Mouse (Mus musculus): ENCODE data around the gene Pcgf2. TPM values are rescaled to one million over a fixed set of nuclear protein-coding genes. Genes with fewer than 3 reads are reported as not detected.
A peak's percentile ranks its signal among the peaks of the same experiment; 100 is the strongest.
"Not testable (repeated sequence)": the region's sequence is repeated elsewhere in the genome, so short reads cannot be mapped to it uniquely, and the experiment has no call there.

Gene Pcgf2
- polyA plus RNA-seq, 1 experiment from 2014 or later = 24.1 TPM

GRCm38 (mm10) chr11:97714784-97715760, 14.8 kb upstream of the Pcgf2 start:
- no peak for DNase-seq (ENCODE audit: low spot score)
- no peak overlapping the region for H3K4me3 ChIP-seq
- 93% methylated on average over 14 of the region's 14 CpGs for WGBS
- no peaks in the 10 kb centered on the region for H3K27me3 ChIP-seq (replicated peaks; ENCODE audit: low read depth, poor library complexity, severe bottlenecking)
- H3K9me3 ChIP-seq = no peaks in the 10 kb centered on the region
- no peaks in the 10 kb centered on the region for H3K4me1 ChIP-seq
- no peak overlapping the region for H3K27ac ChIP-seq (replicated peaks)
- H3K36me3 ChIP-seq (replicated peaks) = peaks cover 99% of the 10 kb centered on the region

DNA sequence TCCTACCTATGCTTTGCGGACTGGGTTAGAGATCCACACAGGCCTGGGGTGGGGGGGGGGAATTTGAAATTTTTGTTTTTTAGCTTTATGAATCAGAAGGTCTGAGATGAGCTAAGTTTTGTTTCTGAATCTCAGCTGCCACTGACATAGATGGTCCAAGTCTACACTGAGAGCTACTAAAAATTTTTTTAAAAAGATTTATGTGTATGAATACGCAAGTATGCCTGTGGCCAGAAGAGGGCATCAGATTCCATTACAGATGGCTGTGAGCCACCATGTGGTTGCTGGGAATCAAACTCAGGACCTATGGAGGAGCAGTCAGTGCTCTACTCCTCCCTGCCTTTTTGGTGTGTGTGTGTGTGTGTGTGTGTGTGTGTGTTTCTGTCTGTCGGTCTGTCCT, 14.1 kb upstream of the Pcgf2 start:
- no peak for DNase-seq (ENCODE audit: low spot score)
- Histone ChIP-seq H3K4me3 (no peak overlapping the region), H3K36me3 (replicated peaks) (peaks cover 97% of the 10 kb centered on the region), H3K4me1 (no peaks in the 10 kb centered on the region), H3K27ac (replicated peaks) (no peak overlapping the region), H3K9me3 (no peaks in the 10 kb centered on the region), H3K27me3 (replicated peaks; ENCODE audit: low read depth, poor library complexity, severe bottlenecking) (no peaks in the 10 kb centered on the region)
- 95% methylated on average over 3 of the region's 3 CpGs for WGBS

- no peaks in the 10 kb centered on the region for H3K9me3 ChIP-seq
- 92% methylated on average over 8 of the region's 8 CpGs for WGBS
- H3K36me3 ChIP-seq (replicated peaks) = peaks cover 97% of the 10 kb centered on the region
- no peak overlapping the region for H3K4me3 ChIP-seq
- H3K27me3 ChIP-seq (replicated peaks; ENCODE audit: low read depth, poor library complexity, severe bottlenecking) = no peaks in the 10 kb centered on the region
- H3K4me1 ChIP-seq = no peaks in the 10 kb centered on the region
- DNase-seq (ENCODE audit: low spot score) = no peak
- no peak overlapping the region for H3K27ac ChIP-seq (replicated peaks)
These were observed 13.6 kb upstream of the Pcgf2 start for GRCm38 (mm10) chr11:97713896-97714295.

DNA sequence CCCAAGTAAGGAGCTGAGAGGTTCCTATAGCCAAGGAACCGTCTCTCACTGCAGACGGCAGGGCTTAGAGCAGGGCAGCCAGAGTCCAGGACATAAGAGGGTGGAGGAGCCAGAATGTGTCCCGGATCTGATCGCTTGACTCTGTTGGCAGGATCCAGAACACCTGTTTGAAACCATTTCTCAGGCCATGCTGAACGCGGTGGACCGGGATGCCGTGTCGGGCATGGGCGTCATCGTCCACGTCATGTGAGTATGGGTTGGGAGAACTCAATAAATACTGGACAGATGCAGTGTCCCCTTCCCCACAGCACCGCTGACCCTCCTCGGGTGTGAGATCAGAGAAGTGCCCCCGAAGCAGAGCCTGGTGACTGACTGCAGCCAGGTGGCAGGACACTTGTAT, 12.0 kb upstream of the Pcgf2 start:
- Histone ChIP-seq H3K4me3 (no peak overlapping the region; the same call in 1 of the 2 replicates), H3K9me3 (no peaks in the 10 kb centered on the region), H3K27me3 (replicated peaks; ENCODE audit: low read depth, poor library complexity, severe bottlenecking) (no peaks in the 10 kb centered on the region), H3K36me3 (replicated peaks) (peaks cover 97% of the 10 kb centered on the region), H3K27ac (replicated peaks) (no peak overlapping the region), H3K4me1 (no peaks in the 10 kb centered on the region)
- DNase-seq (ENCODE audit: low spot score) = no peak
- 94% methylated on average over 15 of the region's 15 CpGs for WGBS

- no peak for DNase-seq (ENCODE audit: low spot score)
- 84% methylated on average over 13 of the region's 13 CpGs for WGBS
- Histone ChIP-seq H3K27ac (replicated peaks) (no peak overlapping the region), H3K36me3 (replicated peaks) (peaks cover 97% of the 10 kb centered on the region), H3K4me1 (no peaks in the 10 kb centered on the region), H3K9me3 (no peaks in the 10 kb centered on the region), H3K4me3 (no peak overlapping the region), H3K27me3 (replicated peaks; ENCODE audit: low read depth, poor library complexity, severe bottlenecking) (no peaks in the 10 kb centered on the region)
These were observed 11.1 kb upstream of the Pcgf2 start for GRCm38 (mm10) chr11:97711200-97711900.

DNA sequence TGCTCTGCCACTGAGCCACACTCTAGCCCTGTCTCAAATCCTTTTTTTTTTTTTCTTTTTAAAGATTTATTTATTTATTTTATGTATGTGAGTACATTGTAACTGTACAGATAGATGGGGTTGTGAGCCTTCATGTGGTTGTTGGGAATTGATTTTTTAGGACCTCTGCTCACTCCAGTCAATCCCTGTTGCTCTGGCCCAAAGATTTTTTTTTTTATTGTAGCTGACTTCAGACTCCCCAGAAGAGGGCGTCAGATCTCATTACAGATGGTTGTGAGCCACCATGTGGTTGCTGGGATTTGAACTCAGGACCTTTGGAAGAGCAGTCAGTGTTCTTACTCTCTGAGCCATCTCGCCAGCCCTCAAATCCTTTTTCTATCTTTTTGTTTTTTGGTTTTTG, 9.8 kb upstream of the Pcgf2 start:
- DNase-seq (ENCODE audit: low spot score); H3K27me3 ChIP-seq (replicated peaks; ENCODE audit: low read depth, poor library complexity, severe bottlenecking); H3K9me3 ChIP-seq; H3K4me3 ChIP-seq; H3K4me1 ChIP-seq; H3K27ac ChIP-seq (replicated peaks): not testable (repeated sequence)
- peaks cover 95% of the 10 kb centered on the region for H3K36me3 ChIP-seq (replicated peaks)
- WGBS = 78% methylated on average over 2 of the region's 2 CpGs

DNA sequence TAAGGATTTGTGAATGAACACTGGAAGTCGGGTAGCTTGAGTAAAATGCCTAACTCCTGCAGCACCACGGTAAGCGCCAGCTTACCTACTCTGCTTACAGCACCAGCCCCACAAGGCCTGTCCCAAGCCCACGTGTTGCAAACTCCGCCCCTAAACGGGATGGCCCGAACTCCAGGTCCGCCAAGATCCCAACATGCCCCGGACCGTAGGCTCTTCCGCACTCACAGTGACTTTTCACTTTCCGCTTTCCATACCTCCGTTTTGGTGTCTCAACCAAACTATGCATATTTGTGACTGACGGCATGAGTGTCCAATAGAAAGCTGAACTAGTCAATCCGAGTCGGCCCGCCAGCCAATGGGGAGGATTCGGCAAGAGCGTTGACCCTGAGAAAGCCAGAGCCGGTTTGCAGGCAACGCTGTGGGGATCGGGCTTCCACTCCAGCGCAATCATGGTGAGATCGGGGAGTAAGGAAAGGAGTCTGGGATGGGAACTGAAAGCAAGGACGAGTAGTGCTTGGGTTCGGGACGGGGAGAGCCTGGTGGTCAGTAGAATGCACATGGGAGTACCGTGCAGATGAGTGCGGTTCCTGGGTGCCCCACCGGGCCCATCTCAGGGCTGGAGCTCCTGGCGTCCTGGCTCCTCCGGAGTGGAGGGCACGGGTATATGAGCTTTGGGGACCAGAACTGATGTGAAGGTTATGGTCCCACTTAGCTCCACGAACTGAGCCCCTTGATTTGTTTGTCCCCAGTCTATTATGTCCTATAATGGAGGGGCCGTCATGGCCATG, 2.9 kb upstream of the Pcgf2 start, which contains the start of gene Psmb3:
Gene Psmb3 (plus strand): TSS at position 361 of the 788 bp plus-strand sequence.
- H3K9me3 ChIP-seq = no peaks in the 10 kb centered on the region
- WGBS = under 1% methylated on average over 35 of the region's 35 CpGs

DNA sequence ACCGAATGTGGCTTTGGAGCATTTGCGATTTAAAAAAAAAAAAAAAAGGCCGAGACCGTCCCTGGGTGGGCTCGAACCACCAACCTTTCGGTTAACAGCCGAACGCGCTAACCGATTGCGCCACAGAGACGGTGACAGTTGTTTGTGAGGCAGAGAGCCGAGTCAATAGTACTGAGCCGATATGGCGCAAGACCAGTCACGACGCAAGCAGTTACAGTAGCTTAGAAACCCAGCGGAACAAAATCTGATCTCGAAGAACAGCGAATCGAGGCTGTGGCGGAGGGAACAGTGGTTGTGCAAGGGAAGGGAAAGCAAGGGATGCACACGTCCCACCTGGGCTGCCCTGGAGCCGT, 2.1 kb upstream of the Pcgf2 start:
- under 1% methylated on average over 24 of the region's 24 CpGs for WGBS
- Histone ChIP-seq H3K27me3 (replicated peaks; ENCODE audit: low read depth, poor library complexity, severe bottlenecking) (no peaks in the 10 kb centered on the region; the same call in 1 of the 2 replicates), H3K9me3 (no peaks in the 10 kb centered on the region), H3K4me1 (peaks cover 39% of the 10 kb centered on the region), H3K4me3 (peak overlapping the region; percentile 94), H3K27ac (replicated peaks) (peak overlapping the region; percentile 82), H3K36me3 (replicated peaks) (peaks cover 29% of the 10 kb centered on the region)
- peak; percentile 87 for DNase-seq (ENCODE audit: low spot score)

More for the DNA sequence above, 2.9 kb upstream of the Pcgf2 start, which contains the start of gene Psmb3:
- Histone ChIP-seq H3K4me1 (peaks cover 30% of the 10 kb centered on the region), H3K36me3 (replicated peaks) (peaks cover 37% of the 10 kb centered on the region), H3K27ac (replicated peaks) (peak within 1 kb of the TSS; percentile 82), H3K4me3 (peak within 1 kb of the TSS; percentile 94), H3K27me3 (replicated peaks; ENCODE audit: low read depth, poor library complexity, severe bottlenecking) (no peaks in the 10 kb centered on the region; the same call in 1 of the 2 replicates)
- DNase-seq (ENCODE audit: low spot score) = peak; percentile 95

- no peaks in the 10 kb centered on the region; the same call in 1 of the 2 replicates for H3K27me3 ChIP-seq (replicated peaks; ENCODE audit: low read depth, poor library complexity, severe bottlenecking)
- no peak for DNase-seq (ENCODE audit: low spot score)
- H3K4me1 ChIP-seq = peaks cover 45% of the 10 kb centered on the region
- 57% methylated on average over 15 of the region's 15 CpGs for WGBS
- peak overlapping the region; percentile 99 for H3K27ac ChIP-seq (replicated peaks)
- H3K36me3 ChIP-seq (replicated peaks) = peaks cover 25% of the 10 kb centered on the region
- H3K4me3 ChIP-seq = peak overlapping the region; percentile 94
- no peaks in the 10 kb centered on the region for H3K9me3 ChIP-seq
These were observed 1.5 kb upstream of the Pcgf2 start for GRCm38 (mm10) chr11:97701581-97702392.

- Histone ChIP-seq H3K9me3 (no peaks in the 10 kb centered on the region), H3K36me3 (replicated peaks) (peaks cover 21% of the 10 kb centered on the region), H3K27ac (replicated peaks) (peak overlapping the region; percentile 99), H3K4me3 (peak overlapping the region; percentile 94), H3K27me3 (replicated peaks; ENCODE audit: low read depth, poor library complexity, severe bottlenecking) (no peaks in the 10 kb centered on the region; the same call in 1 of the 2 replicates), H3K4me1 (peaks cover 53% of the 10 kb centered on the region)
- 19% methylated on average over 30 of the region's 30 CpGs for whole genome bisulfite sequencing
- DNase-seq (ENCODE audit: low spot score) = peak; percentile 56
These were observed 666 bp upstream of the Pcgf2 start for GRCm38 (mm10) chr11:97700746-97701580.

- 0% methylated on average over 6 of the region's 9 CpGs for WGBS
These were observed 683 bp downstream of the Pcgf2 start for GRCm38 (mm10) chr11:97699626-97700002.

More at GRCm38 (mm10) chr11:97699626-97700002, 683 bp downstream of the Pcgf2 start:
- H3K4me1 ChIP-seq = peaks cover 64% of the 10 kb centered on the region
- no peaks in the 10 kb centered on the region; the same call in 1 of the 2 replicates for H3K27me3 ChIP-seq (replicated peaks; ENCODE audit: low read depth, poor library complexity, severe bottlenecking)
- peak overlapping the region; percentile 94 for H3K4me3 ChIP-seq
- peak; percentile 97 for DNase-seq (ENCODE audit: low spot score)
- no peaks in the 10 kb centered on the region for H3K9me3 ChIP-seq
- H3K27ac ChIP-seq (replicated peaks) = peak overlapping the region; percentile 99
- H3K36me3 ChIP-seq (replicated peaks) = peaks cover 22% of the 10 kb centered on the region
